Mouse (Mus musculus): ENCODE measurements around the gene Shc1. TPM values are rescaled to one million over a fixed set of nuclear protein-coding genes. Genes with fewer than 3 reads are reported as not detected.
A peak's percentile ranks its signal among the peaks of the same experiment; 100 is the strongest.

Shc1 gene
- polyA plus RNA-seq, 1 experiment from 2014 or later = 57.5 TPM

DNA sequence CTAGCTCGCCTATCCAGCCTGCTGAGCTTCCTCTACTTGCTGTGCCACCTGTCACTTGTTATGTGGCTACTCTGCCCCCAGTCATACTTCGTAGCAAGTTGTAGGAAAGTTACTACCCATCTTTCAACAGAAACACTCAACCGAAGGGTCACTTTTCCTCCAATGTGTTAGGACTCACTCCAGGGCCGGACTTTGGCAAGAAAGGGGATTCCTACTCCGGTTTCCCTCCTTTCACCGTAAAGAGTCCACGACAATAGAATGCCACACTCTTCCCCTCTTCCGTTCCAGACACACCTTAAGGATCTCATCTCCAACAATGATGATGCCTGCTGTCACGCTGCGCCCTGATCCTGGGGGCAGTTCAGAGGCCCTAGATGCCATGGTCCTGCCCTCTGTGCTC lies 7.4 kb upstream of the Shc1 start:
- Histone ChIP-seq H3K4me1 (peaks cover 7% of the 10 kb centered on the region), H3K36me3 (peaks cover 23% of the 10 kb centered on the region), H3K4me3 (peak overlapping the region; percentile 42), H3K4me2 (replicated peaks) (peak overlapping the region; percentile 64), H3K9ac (peak overlapping the region; percentile 48), H3K27ac (no peak overlapping the region), H3K9me3 (no peaks in the 10 kb centered on the region), H3K27me3 (replicated peaks) (no peaks in the 10 kb centered on the region)
- no peak for ATAC-seq (ENCODE audit: low FRiP score, low read depth)
- WGBS = 85% methylated on average over 10 of the region's 10 CpGs

GRCm38 (mm10) chr3:89411490-89412393 lies 6.5 kb upstream of the Shc1 start, which contains the start of gene Flad1:
Gene Flad1, minus strand, starts transcription at chr3:89411870.
- H3K4me1 ChIP-seq = peaks cover 7% of the 10 kb centered on the region
- peak within 1 kb of the TSS; percentile 42 for H3K4me3 ChIP-seq
- H3K36me3 ChIP-seq = peaks cover 24% of the 10 kb centered on the region
- H3K9me3 ChIP-seq = no peaks in the 10 kb centered on the region
- ATAC-seq (ENCODE audit: low FRiP score, low read depth) = peak; percentile 100
- H3K9ac ChIP-seq = peak within 1 kb of the TSS; percentile 48
- peak within 1 kb of the TSS; percentile 64 for H3K4me2 ChIP-seq (replicated peaks)
- WGBS = 7% methylated on average over 28 of the region's 28 CpGs
- no peak within 1 kb of the TSS for H3K27ac ChIP-seq
- H3K27me3 ChIP-seq (replicated peaks) = no peaks in the 10 kb centered on the region

- Histone ChIP-seq H3K4me3 (no peak overlapping the region), H3K27ac (no peak overlapping the region), H3K36me3 (peaks cover 18% of the 10 kb centered on the region), H3K4me2 (replicated peaks) (no peak overlapping the region), H3K9ac (no peak overlapping the region), H3K27me3 (replicated peaks) (no peaks in the 10 kb centered on the region), H3K9me3 (no peaks in the 10 kb centered on the region), H3K4me1 (peaks cover 28% of the 10 kb centered on the region)
- 94% methylated on average over 8 of the region's 8 CpGs for WGBS
- no peak for ATAC-seq (ENCODE audit: low FRiP score, low read depth)
Measured at GRCm38 (mm10) chr3:89416158-89416557, 2.1 kb upstream of the Shc1 start.

DNA sequence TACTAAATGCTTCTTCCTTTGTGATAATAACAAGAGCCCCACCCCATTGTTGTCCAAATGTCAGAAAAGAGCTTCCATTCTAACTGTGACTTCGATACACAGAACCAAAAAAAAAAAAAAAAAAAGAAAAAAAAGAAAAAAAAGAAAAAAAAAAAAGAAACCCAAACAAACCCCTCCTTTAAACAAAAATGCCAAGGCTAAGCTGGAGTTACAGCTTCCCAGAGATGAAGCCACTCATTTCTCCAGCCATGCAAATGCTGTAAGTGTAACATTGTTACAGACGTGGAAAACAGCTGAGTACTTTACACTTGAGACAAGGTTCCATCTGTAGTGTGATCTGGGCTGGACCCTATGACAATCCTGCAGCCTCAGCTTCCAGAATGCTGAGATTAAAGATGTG lies 1.1 kb upstream of the Shc1 start:
- H3K4me2 ChIP-seq (replicated peaks) = peak overlapping the region; percentile 80
- 35% methylated on average over 2 of the region's 2 CpGs for WGBS
- H3K4me3 ChIP-seq = peak overlapping the region; percentile 56
- peaks cover 36% of the 10 kb centered on the region for H3K4me1 ChIP-seq
- no peaks in the 10 kb centered on the region for H3K9me3 ChIP-seq
- H3K27ac ChIP-seq = no peak overlapping the region
- peaks cover 18% of the 10 kb centered on the region for H3K36me3 ChIP-seq
- peak overlapping the region; percentile 53 for H3K9ac ChIP-seq
- no peak for ATAC-seq (ENCODE audit: low FRiP score, low read depth)
- no peaks in the 10 kb centered on the region for H3K27me3 ChIP-seq (replicated peaks)

GRCm38 (mm10) chr3:89417840-89418169 lies 438 bp upstream of the Shc1 start:
- peak; percentile 62 for ATAC-seq (ENCODE audit: low FRiP score, low read depth)
- peaks cover 18% of the 10 kb centered on the region for H3K36me3 ChIP-seq
- H3K9ac ChIP-seq = peak overlapping the region; percentile 53
- peak overlapping the region; percentile 80 for H3K4me2 ChIP-seq (replicated peaks)
- peak overlapping the region; percentile 56 for H3K4me3 ChIP-seq
- peaks cover 43% of the 10 kb centered on the region for H3K4me1 ChIP-seq
- no peaks in the 10 kb centered on the region for H3K9me3 ChIP-seq
- WGBS = 0% methylated on average over 20 of the region's 20 CpGs
- H3K27ac ChIP-seq = no peak overlapping the region
- no peaks in the 10 kb centered on the region for H3K27me3 ChIP-seq (replicated peaks)

DNA sequence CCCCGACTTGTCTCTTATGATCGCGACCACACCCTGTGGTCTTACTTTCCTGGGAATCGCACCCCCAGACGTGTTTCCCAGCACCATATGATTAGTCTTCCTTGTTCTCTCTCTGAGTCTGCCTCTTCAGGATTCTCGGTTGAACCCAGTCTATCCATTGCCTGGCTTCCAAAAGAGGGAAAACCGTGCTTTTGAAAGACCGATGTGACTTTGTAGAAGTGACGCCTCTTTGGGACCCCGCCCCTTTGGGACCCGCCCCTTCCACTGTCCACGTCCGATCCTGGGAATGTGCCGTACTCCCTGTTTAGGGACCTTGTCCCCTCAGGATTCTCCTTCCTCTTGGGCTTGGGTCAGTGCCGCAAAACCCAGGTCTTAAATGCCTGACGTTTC lies 613 bp downstream of the Shc1 start:
- peak; percentile 22 for ATAC-seq (ENCODE audit: low FRiP score, low read depth)
- H3K4me2 ChIP-seq (replicated peaks) = peak overlapping the region; percentile 80
- WGBS = under 1% methylated on average over 16 of the region's 16 CpGs

DNA sequence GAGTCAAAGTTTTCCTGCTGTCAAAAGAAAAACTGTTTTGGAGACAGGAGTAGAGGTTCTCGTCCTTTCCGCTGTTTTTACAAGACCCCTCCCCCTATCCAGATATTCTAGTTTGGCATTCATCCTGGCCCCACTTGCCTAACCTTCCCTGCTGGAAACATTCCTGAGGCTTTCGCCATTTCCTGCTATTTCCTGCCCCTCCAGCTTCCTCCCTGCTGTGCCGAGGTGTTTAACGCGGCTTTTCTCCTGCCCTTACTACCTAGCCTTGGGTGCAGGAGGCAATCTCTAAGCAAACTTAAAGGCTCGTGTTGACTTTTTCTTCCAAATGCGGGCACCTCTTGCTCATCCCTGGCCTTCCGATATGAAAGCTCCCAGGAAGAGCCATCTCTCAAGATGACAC lies 1.3 kb downstream of the Shc1 start:
- ATAC-seq (ENCODE audit: low FRiP score, low read depth) = no peak
- Histone ChIP-seq H3K27ac (0 out of 2 replicates have a peak overlapping the region, but pooled peaks have one; percentile 70), H3K9me3 (no peaks in the 10 kb centered on the region), H3K4me3 (peak overlapping the region; percentile 56), H3K4me1 (peaks cover 50% of the 10 kb centered on the region), H3K27me3 (replicated peaks) (no peaks in the 10 kb centered on the region), H3K9ac (peak overlapping the region; percentile 64), H3K36me3 (peaks cover 21% of the 10 kb centered on the region), H3K4me2 (replicated peaks) (peak overlapping the region; percentile 80)
- WGBS = 1% methylated on average over 9 of the region's 9 CpGs

More for the DNA sequence above, 613 bp downstream of the Shc1 start:
- H3K27me3 ChIP-seq (replicated peaks) = no peaks in the 10 kb centered on the region
- no peaks in the 10 kb centered on the region for H3K9me3 ChIP-seq
- H3K36me3 ChIP-seq = peaks cover 19% of the 10 kb centered on the region
- peaks cover 50% of the 10 kb centered on the region for H3K4me1 ChIP-seq
- peak overlapping the region; percentile 64 for H3K9ac ChIP-seq
- peak overlapping the region; percentile 70 for H3K27ac ChIP-seq
- H3K4me3 ChIP-seq = peak overlapping the region; percentile 56

DNA sequence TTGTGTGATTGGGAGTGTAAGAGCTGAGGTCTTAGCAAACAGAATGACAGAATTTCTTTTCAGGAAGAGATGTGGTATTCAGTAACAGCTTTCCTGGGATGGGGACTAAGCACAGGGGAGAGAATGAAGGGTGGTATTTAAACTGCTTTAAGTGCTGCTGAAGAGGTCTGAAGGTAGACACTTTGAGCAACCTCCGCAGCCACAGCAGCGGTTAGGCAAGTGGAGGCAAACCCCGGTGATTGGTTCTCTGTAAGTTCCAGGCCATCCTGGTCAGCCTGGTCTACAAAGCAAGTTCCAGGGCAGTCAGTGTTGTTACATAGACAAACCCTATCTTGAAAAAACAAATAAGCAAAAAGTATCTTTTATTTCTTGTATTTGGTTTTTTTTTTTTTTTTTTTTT lies 1.7 kb downstream of the Shc1 start:
- Histone ChIP-seq H3K4me2 (replicated peaks) (peak overlapping the region; percentile 80), H3K4me1 (peaks cover 50% of the 10 kb centered on the region), H3K9me3 (no peaks in the 10 kb centered on the region), H3K27ac (0 out of 2 replicates have a peak overlapping the region, but pooled peaks have one; percentile 70), H3K27me3 (replicated peaks) (no peaks in the 10 kb centered on the region), H3K36me3 (peaks cover 21% of the 10 kb centered on the region), H3K9ac (peak overlapping the region; percentile 64; the same call in 1 of the 2 replicates), H3K4me3 (peak overlapping the region; percentile 56)
- no peak for ATAC-seq (ENCODE audit: low FRiP score, low read depth)
- WGBS = 18% methylated on average over 3 of the region's 3 CpGs

DNA sequence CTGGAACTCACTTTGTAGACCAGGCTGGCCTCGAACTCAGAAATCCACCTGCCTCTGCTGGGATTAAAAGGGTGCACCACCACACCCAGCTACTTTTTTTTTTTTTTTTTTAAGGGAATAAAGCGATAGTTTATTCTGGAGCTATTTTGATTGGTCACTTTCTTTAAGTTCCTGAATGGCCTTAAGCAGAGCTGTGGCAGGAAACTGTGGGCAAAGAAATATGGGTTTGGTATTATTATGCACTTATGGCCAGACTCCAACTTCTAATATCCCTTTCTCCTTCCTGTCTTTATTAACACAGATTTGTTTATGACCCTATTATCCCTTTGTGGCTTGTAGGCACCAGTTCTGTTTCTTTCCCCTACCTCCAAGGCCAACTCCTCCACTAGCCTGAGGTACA lies 2.2 kb downstream of the Shc1 start:
- no peak for ATAC-seq (ENCODE audit: low FRiP score, low read depth)
- Histone ChIP-seq H3K4me3 (no peak overlapping the region), H3K9ac (0 out of 2 replicates have a peak overlapping the region, but pooled peaks have one; percentile 5), H3K4me1 (peaks cover 50% of the 10 kb centered on the region), H3K36me3 (peaks cover 21% of the 10 kb centered on the region), H3K4me2 (replicated peaks) (peak overlapping the region; percentile 64), H3K27ac (no peak overlapping the region), H3K27me3 (replicated peaks) (no peaks in the 10 kb centered on the region), H3K9me3 (no peaks in the 10 kb centered on the region)
- 52% methylated on average over 2 of the region's 2 CpGs for WGBS

DNA sequence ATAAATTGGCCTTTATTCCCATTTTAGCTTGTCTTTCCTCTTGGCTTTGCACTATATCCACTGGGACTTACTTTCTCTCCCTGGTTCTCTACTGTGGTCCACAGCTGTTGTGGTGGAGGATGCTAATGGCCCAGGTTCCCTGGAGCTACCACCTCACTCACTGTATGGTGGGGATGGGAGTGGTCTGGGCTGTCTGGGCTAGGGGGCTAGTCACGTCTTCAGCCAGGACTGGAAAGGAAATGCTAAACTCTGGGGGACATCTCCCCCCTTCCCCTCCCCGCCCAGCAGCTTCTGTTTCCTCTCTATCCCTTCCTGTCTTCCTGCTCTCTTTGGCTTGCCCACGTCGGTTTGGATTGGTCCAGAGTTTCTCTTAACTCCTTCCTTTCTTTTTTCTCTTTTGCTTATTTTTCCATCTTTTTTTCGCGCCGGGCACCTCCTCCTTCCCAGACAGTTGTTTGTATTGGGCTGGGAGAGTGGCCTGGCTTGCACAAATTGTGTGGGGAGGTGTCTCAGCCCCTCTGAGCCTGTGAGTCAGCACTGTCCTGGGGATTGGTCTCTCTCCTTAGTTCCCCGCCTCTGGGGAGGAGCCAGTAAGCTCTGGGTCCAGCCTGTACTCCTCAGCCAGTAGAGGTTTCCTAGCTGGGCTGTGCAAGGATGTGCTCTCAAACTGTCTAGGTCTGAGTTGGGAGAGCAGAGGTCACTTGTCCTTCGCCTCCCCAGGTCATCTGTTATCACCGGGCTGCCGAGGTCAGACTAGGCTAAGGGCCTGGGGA lies 2.9 kb downstream of the Shc1 start:
- Histone ChIP-seq H3K27ac (0 out of 2 replicates have a peak overlapping the region, but pooled peaks have one; percentile 32), H3K9ac (peak overlapping the region; percentile 60)
- no peak for ATAC-seq (ENCODE audit: low FRiP score, low read depth)

GRCm38 (mm10) chr3:89421810-89422473 lies 3.7 kb downstream of the Shc1 start:
- H3K9ac ChIP-seq = peak overlapping the region; percentile 60
- peaks cover 50% of the 10 kb centered on the region for H3K4me1 ChIP-seq
- H3K27me3 ChIP-seq (replicated peaks) = no peaks in the 10 kb centered on the region
- H3K36me3 ChIP-seq = peaks cover 23% of the 10 kb centered on the region
- peak overlapping the region; percentile 64 for H3K4me2 ChIP-seq (replicated peaks)
- peak overlapping the region; percentile 36 for H3K4me3 ChIP-seq
- H3K9me3 ChIP-seq = no peaks in the 10 kb centered on the region
- WGBS = 12% methylated on average over 22 of the region's 22 CpGs
- ATAC-seq (ENCODE audit: low FRiP score, low read depth) = no peak
- peak overlapping the region; percentile 32; the same call in 1 of the 2 replicates for H3K27ac ChIP-seq

More for the DNA sequence above, 2.9 kb downstream of the Shc1 start:
- Histone ChIP-seq H3K4me2 (replicated peaks) (peak overlapping the region; percentile 64), H3K36me3 (peaks cover 16% of the 10 kb centered on the region), H3K4me3 (peak overlapping the region; percentile 36), H3K9me3 (no peaks in the 10 kb centered on the region), H3K4me1 (peaks cover 50% of the 10 kb centered on the region), H3K27me3 (replicated peaks) (no peaks in the 10 kb centered on the region)
- 4% methylated on average over 11 of the region's 11 CpGs for WGBS
